Mouse (Mus musculus): ENCODE data around the gene Ttc7b. TPM values are rescaled to one million over a fixed set of nuclear protein-coding genes. Genes with fewer than 3 reads are reported as not detected.
A peak's percentile ranks its signal among the peaks of the same experiment; 100 is the strongest.

Ttc7b gene
- total RNA-seq, 4 experiments from 2014 or later, result 78.8 to 94.4 (median 86.7) TPM

DNA sequence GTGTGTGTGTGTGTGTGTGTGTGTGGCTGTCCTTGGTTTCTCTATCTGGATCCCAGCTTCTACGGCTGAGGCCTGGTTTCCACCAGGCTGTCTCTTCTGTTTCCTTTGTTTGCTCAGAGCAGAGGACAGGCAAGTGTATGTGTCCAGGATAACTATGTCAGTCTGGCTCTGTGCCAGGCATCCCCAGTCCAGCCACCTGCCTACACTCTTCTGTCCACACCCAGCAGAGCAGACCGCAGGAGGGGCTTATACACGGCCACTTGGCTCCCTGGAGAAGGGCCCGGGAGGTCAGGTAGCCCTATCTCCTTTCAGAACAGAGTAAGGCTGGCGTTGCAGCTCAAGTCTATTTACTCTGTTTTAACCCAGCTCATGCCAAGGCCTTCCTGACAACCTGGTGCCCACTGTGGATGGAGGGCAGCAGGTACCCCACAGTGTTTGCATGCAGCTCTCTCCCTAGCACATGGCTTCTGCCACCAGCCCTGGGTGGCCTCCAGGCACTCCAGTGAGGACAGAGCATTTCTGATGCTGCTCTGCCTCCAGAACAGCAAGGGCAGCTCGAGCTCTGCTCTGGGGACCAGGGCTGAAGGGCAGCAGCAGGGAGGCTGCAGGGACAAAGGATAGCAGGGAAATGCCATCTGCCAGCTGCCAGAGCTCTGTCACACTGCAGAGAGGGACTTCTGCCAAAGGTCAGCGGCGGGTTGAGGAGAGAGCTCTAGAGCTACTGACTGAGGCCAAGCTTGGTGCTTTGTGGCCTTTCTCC lies 212.9 kb downstream of the Ttc7b start:
- DNase-seq (ENCODE audit: low spot score), result no peak

DNA sequence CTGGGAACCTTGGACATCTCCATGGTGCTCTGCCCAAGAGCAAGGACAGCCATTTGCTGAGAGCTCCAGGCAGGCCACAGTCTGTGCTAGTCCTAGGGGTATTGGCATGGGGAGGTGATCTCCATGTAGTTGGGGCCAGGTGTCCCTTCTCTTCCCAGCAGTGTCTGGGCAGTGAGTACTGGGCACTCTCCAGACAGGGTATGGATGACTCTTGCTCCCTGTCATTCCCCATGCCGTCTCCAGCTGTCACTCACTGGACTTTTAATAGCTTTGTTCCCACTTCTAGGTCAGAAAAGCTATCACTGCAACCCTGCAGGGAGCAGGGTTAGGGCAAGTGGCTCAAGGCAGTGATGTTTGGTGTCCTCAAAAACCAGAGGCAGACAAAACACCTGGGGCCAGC lies 214.3 kb downstream of the Ttc7b start:
- no peak for DNase-seq (ENCODE audit: low spot score)

DNA sequence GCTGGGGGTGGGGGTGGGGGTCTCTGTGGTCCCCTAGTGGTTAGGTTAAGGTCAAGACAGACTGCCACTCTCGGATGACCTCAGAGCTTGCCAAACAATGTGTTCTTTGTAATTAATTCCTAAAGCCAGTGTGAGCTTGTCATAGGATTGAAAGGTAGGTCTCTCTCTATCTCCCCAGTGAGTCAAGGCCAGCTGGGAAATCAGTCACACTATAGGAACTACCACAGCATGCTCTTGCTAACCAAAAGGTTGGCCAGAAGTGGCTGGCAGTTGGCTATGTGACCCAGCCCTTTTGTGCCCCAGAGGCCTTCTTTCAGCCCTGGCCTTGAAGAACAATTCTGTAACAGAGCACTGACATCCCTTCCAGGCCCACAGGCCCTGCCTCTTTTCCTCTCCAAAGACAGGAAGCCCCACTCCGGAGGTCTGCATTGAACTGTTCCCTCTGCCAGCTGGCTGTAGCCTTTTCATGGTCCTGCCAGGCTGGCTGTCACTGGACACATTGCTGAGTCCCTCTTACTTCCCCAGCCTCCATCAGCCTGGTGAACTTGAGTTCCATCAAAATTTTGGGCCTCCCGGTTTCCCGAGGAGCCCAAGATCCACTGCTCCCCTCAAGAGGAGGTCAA lies 215.5 kb downstream of the Ttc7b start:
- no peak for DNase-seq (ENCODE audit: low spot score)

DNA sequence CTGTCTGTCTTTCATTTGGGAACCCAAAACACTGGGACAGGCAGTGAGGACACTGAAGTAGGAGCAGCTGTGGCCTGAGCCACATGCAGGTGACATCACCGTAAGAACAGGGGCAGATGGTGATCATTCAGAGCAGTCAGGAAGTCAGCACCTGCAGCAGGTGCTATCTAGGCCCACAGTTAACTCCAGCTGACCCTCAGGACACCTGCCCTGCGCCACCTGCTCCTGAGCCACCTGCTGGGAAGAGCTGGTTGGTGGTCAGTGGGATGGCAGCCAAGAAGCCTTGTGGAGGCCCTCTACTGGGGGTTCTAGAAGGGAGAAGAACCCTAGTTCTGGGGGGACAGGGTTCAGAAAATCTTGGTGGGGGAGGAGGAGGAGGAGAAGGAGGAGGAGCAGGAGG lies 216.3 kb downstream of the Ttc7b start:
- no peak for DNase-seq (ENCODE audit: low spot score)

DNA sequence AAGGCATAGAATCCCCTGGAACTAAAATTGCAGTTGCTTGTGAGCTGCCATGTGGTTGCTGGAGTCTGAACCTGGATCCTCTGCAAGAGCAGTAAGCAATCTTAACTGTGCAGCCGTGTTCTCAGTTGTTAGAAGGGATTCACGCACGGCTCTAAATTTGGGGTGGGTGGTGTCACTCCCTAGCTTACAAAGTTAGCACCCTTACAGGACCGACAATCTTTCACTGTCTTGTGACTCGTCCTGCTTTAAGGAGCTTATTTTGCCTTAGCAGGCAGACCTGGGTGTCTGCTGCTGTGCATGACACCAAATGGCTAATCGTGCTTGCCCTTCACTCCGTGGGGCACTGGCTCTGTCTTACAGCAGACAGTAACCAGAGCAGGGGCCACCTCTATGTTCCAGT lies 217.5 kb downstream of the Ttc7b start:
- DNase-seq (ENCODE audit: low spot score), result no peak

DNA sequence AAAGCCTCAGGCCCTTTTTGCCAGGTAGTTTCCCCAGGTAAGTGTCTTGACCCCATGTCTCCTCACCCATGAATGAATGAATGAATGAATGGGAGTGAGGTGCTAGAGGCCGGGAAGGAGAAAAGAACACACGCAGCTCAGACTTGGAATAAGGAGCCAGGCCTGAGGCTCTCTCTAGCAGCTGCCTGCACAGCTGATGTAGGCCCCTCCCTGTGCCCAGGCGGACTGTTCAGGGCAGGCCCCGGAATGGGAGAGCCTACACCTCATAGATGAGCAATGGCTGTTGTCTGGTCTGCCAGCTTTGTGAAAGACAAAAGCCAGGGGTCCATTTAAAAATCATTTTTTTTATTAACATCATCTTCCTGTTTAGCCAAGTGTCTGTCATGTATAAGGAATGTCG lies 220.2 kb downstream of the Ttc7b start:
- no peak for DNase-seq (ENCODE audit: low spot score)

DNA sequence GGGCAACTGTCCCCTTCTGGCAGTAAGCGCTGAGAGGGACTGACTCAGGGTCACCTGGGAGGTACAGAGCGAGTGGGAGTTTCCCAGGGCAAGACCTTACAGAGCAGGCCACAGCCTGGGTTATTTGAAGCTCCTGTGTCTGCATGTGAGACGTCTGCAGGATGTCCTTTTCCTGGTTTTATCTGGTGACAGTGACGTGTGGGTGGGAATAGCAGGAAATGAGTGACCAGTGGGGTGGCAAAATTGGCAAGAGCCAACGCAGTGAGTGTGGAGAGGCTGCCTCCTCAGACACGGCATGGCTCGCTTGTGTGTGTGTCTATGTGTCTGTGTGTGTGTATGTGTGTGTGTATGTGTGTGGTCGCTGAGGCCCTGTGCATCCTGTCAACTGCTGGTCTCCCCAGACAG lies 221.3 kb downstream of the Ttc7b start:
- peak; percentile 62 for DNase-seq (ENCODE audit: low spot score)

DNA sequence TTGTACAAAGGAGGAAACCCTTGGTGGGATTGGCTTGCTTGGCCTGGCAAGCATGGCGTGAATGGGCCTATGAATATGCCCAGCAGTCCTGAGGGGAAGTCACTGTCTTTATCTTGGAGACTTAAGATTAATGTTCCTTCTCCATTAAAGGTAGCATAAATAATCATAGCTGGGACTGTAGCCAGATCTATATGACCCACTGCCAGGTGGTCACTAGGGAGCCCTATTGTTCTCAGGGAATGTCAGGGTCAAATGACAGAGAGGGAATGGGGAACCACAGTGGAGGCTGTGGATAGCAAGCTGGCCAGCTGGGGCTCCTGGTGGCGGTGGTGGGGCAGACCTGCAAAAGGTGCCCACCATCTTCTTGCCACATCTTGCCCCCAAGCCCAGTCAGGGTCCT lies 221.8 kb downstream of the Ttc7b start:
- no peak for DNase-seq (ENCODE audit: low spot score)

DNA sequence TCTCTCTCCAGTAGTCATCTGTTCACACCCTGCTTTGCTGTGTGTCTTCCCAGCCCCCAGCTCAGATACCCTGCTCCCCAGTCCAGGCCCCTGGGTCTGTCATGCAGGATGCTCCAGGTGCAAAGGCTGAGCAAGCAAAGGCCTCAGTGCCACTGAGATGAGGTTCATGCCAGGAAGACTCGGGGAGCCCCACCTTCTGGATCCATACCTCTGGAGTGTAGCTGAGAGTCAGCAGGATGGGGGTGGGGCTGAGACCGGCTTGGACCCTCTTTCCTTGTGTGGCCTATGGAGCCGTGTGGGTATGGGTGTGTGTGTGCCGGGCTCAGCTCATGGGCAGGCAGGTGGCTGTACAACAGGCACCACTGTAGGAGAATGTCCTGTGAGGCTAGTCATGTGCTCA lies 222.7 kb downstream of the Ttc7b start:
- no peak for DNase-seq (ENCODE audit: low spot score)

DNA sequence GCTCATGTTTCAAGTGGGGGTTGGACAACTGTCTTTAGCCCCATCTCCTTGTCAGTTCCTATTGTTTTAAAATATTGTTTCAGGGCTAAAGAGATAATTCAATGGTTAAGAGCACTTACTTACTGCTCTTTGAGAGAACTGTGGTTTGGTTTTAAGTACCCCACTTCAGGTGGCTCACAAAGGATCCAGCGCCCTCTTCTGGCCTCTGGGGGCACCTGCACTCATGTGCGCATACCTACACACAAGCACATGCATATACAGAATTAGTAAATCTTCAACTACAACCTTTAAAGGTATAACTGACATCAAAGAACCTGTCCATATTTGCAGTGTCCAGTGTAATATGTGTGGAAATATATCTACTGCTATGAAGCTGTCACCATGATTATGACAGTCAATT lies 226.2 kb downstream of the Ttc7b start:
- DNase-seq (ENCODE audit: low spot score), result no peak

DNA sequence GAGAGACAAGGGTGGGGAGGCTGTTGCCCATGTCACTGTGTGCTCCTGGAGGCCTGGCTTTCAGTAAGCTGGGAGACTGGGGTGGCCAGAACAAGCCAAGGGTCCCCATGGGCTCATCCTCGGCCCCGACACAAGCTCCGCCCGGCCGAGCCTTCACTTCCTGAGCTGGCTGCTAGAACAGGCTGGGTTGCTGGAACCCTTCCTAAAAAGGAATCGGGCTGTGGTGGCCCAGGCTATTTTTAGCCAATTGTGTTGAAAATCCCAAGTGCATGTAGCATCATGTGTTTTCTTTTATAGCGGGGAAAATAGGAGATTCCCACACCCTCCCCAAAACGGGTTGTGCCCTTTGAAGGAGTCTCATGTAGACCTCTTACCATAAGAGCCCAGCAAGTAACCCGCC lies 226.7 kb downstream of the Ttc7b start:
- peak; percentile 87 for DNase-seq (ENCODE audit: low spot score)

DNA sequence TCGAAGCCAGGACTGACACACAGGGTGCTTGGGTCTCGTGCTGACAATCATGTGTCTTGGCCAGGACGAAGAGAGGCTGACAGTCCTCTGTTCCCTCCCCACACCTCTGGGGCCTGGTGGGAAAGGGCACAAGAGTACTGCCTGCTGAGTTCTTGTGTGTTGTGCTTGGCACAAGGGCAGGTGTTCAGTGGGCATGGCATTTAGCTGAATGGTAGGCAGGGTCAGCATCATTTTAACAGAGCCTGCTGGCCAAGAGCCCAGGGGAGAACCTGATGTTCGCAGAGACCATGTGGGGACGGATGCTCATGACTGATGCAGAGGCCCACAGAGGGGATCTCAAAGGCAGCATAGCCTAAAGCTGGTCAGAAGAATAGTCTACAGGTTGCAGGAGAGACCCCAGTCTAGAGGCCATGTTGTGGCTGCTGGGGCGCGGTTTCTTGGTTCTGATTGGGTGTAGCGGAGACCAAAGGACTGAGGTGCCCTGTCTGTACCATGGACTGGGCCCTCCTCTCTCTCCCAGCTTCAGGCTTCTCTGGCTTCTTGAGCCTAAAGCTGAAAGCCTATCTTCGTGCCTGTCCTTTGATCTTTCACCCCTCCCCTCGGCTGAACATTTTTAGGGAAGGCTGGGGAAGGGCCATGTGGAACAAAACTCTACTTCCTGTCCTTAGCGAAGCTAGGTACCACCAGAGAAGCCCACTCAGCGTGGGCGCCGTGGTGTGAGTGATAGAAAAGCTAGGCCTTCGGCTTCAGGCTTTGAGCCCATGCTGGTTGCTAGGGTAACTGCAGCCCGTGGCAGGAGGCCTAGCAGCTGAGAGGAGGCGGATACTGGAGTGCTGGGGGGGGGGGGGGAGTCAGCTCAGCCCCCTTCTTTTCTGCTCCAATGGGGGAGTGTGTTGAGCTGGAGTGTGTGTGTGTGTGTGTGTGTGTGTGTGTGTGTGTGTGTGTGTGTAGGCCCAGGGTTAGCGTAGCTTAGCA lies 229.6 kb downstream of the Ttc7b start:
- no peak for DNase-seq (ENCODE audit: low spot score)

DNA sequence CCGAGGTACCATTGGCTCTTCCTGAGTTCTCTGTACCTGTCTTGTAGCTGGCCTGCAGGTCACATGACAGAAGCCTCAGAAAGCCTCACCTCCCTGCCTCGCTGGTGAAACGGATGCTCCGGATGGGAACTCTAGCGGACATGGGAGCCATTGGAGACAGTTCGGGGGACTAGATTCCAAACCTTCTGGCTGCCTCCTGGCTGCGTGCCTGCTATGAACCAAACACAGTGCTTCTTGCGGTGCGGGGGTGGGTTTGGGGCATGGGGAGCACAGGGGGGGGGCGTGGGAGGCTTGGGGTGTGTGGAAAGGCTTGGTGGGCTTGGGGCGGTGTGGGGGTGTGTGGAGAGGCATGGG lies 230.5 kb downstream of the Ttc7b start:
- no peak for DNase-seq (ENCODE audit: low spot score)

DNA sequence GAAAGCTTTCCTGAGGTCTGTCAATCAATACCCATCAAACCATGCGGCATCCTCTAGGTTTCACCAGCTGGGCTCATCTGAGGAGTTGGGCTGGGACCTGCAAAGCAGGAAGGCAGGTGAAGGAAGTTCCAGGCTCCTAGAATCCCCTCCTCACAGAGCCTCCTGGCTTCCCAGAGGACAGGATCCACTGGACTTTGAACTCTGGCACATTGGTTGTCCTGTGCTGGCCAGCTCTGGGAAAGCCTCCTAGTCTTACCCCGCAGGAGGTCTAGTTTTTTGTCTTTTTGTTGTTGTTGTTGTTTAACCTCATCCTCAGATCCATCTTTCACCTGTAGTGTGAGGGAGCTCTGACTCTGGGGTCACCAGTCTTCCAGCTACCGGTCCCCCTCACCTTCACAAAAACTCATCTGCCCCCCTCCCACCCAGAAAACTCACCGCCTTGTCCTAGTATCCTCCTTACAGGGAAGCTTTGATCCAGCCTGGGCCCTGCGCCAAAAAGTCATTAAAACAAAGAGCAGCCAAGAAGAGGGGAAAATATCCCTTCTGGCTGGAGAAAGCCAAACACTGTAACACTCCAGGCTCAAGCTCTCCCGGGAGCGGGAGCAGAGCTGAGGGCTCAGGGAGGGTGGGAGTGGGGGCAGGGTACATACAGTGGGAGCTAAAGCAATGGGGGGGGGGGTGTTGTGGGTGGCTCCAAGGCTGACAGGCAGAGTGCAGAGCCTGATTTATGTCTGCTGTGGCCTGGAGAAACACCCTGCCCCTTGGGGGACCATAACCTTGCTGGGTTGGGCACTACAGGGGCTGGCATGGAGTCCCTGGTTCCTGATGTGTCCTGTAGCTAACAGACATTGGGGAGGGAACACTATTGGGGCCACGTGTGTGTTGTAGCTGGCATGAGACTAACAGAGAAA lies 231.1 kb downstream of the Ttc7b start:
- DNase-seq (ENCODE audit: low spot score), result peak; percentile 87

DNA sequence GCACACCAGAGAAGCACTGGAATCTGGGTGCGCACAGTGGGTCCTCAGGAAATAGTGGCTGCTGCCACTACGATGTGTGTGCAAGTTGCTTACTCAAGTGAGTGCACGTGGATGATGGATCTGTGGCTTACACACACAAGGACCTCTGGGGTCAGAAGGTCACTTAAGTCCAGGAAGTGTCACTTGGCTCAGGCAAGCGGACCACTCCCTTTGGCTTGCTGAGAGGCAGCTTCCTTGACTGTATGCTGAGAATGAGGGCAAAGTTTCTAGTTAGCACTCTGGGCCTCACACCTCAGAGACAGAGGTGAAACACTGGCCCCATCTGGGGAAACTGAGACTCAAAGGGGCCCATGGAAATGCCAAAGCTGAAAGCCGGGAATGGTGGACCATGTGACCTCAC lies 232.6 kb downstream of the Ttc7b start:
- no peak for DNase-seq (ENCODE audit: low spot score)

DNA sequence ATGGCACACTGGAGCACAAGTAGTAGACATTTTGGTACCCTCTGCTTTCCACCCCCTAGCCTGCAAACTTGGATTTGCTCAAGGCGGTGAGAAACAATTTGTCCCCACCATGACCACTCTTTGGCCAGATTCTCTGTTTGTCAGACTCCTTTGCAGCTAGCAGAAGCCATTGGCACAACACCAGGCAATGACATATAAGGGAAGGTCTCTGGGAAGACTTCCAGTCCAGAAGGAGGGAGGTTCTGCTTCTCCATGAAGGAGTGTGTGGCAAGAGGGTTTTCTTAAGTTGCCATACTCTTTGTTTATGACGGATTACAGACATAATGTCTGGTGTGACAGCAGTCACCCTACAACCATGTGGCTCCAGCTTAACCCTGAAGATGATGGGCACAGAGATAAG lies 233.1 kb downstream of the Ttc7b start:
- DNase-seq (ENCODE audit: low spot score), result no peak

DNA sequence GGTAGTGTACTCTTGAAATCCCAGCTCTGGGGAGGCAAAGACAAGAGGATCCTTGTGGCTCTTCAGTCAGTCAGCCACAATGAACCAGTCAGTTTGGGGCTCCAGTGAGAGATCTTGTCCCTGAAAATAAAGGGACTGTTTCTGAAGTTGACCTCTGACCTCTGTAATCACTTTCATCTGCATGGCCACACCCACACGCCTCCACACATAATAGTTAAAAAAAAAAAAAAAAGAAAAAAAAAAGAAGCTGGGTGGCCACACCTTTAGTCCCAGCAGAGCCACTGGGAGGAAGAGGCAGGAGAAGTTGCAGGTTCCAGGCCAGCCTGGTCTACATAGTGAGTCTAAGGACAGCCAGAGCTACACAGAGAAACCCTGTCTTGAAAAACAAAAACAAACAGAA lies 237.3 kb downstream of the Ttc7b start:
- no peak for DNase-seq (ENCODE audit: low spot score)

DNA sequence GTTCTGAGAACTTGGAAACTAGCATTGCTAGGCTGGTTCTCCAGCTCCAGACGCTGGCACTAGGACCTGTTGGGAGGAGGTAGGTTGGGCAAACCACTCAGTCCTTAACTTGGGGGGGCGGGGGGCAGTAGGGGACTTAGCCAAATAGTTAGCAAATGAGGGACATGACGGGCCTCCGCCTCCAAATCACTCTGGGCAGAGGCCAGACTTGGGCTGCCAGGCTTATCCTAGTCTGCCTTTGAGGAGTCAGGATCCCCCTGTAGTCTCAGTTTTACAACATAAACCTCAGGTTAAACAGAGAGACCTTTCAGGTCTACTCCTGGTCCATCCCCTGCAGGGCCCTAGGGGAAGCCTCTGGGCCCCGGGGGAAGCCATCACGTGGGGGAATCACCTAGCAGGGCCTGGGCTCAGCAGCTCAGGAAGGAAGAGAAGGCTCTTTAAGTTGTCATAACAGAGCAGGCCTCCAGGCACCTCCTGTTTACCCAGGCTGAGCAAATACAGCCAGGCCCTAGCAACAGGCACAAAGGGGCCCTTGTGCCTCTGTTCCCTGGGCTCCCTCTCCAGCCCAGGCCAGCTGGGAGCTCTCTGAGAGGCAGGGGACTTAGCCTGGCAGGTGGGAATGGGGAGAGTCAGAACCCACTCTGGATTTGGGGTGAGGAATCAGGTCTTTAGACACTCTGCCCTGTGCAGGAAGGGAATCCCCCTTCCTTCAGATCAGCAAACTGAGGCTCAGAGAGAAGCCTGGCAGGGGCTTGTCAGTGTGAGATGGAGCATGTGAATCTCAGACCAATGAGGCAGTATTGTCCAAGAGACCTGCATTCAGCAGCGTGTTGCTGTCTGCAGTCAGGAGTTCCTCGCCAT lies 238.4 kb downstream of the Ttc7b start:
- DNase-seq (ENCODE audit: low spot score), result no peak

DNA sequence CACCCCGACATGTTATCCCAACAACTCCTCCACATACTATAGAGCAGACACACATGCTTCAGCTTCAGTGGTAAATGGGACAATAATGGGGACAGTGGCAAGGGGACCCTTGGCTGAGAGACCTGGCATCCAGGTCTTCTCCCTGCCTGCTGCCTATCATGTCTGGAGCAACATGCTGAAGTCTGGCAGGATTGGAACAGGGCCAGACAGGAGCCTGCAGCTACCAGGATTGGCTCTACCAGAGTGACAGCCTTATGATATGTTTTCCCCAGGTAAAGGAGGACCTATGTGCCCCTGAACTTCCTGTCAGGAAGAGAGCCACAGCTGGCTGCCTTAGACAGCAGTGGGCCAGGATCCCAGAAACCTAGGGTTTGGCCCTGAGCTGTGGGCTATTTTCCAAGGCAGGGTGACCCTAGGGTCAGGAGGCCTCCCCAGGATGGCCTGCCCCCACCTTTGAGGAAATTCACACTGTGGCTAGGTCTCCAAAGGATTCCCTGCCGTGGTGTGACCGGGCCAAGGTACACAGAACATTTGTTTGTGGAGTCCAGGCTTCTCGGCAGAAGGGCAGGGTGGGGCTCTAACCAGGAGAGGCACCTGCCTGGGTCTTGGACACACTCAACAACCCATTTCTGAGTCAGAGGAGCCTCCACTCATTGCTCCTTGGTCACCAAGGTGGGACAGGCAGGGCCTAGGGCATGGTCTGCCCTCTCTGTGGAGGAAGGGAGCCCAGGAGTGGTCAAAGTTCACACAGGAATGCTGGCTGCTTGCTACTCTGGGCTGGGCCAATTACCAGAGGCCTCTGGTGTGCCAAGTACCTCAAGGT lies 239.4 kb downstream of the Ttc7b start:
- DNase-seq (ENCODE audit: low spot score), result no peak

DNA sequence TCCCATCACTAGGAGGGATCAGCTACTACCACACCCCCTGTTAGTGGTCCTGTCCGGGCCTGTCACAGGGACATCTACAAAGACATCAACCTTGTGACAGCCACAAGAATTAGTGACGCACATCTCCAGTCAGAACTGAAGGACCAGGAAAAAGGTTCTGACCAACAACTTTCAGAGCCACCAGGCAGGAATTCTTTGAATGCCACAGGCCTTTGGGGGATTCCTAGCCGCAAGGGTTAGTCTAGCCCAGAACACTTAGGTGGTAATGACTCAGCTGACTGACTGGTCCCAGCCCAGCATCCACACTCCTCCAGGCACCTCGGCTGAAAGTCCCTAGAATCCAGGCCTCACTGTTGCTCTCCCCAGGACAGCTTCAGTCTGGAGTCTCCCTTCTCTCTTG lies 240.7 kb downstream of the Ttc7b start:
- DNase-seq (ENCODE audit: low spot score), result no peak

All from heart, adult 8-10 months (tissue).